Mouse (Mus musculus): ENCODE measurements around the gene Zfp639.

Zfp639 gene

DNA sequence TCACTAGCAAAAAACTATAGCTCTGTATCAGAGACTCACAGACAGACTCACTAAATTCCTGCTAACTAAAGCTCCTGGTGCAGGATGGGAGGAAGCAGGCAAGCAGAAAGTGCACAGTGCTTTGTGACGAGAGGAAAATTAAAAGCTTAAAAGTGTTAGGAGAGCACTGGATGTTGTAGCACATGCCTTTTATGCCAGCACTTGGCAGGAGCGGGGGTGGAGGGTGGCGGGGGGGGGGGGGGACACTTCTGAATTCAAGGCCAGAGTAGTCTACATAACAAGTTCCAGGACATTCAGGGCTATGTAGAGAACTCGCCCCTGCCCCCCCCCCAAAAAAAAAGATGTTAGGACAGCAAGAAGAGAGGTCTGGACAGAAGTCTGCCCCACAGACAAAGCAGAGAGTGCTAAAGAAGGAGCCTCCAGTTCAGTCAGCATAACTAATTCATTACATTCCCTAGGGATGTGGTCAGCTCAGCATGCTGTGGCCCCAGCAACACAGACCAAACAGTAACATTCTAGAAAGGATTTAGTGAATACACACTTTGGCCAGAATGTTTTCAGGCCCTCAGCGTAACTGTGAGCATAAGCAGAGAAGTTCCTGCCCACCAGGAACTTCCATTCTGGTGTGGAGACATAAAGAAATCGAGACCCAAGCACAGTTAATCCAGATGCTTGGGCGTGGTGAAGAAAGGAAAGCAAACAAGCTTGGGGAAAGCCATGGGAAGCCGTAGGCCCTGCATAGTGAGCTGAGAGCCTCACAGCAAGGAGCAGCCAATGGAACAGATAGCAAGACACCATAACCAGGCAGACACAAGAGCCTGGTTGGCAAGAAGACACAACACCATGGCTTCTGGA, 14.0 kb upstream of the Zfp639 start:
- in situ Hi-C loops (cut with MboI; ENCODE audit: unreplicated experiment in 2 of 2), result loop anchor here in 1 of 2 experiments (25.0 kb wide), 1 partner anchor 709 kb away; no protein-coding TSS in a partner anchor

DNA sequence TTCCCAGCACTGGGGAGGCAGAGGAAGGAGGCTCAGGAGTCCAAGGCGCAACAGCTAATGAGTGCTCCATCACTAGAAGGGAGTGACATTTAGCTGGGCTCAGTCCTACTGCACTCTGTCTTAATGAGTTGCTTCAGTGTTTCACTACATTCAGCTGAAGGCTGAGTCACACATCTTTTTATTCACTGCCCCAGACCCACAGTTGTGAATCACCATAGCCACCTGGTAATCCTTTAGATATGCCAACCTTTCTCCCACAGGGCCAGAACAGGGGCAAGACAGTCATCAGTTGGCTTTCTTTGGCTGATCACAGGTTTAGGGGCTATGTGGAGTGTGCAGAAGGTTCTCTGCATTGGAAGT, 13.4 kb upstream of the Zfp639 start:
- in situ Hi-C loops (cut with MboI; ENCODE audit: unreplicated experiment in 2 of 2), result loop anchor here in 1 of 2 experiments (25.0 kb wide), 1 partner anchor 709 kb away; no protein-coding TSS in a partner anchor

- in situ Hi-C loops (cut with MboI; ENCODE audit: unreplicated experiment in 2 of 2), result loop anchor here (5.0 to 25.0 kb wide), 8 partner anchors 33 to 1888 kb away; partner anchors contain the start of genes Cldn11 (in 2 of the 2), Mynn (in 1 of the 2) and Ttc14 (in 1 of the 2)
These were observed 9.7 kb upstream of the Zfp639 start for GRCm38 (mm10) chr3:32500346-32500745.

DNA sequence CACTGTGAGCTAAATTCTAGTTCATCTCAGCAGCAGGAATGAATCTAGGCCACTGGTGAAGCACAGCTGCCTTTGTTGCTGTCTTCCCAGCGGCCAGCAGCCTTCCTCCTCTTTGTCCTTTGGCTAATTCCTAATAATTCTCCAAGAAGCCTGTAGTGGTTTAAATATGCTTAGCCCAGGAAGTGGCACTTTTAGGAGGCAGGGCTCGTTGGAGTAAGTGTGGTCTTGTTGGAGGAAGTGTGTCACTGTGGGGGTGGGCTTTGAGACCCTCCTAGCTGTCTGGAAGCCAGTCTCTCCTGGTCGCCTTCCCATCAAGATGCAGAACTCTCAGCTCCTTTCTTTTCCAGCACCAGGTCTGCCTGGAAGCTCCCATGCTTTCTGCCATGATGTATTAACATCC, 4.2 kb upstream of the Zfp639 start:
- in situ Hi-C loops (cut with MboI; ENCODE audit: unreplicated experiment in 2 of 2), result loop anchor here (5.0 to 25.0 kb wide), 8 partner anchors 51 to 1894 kb away; partner anchors contain the start of genes Cldn11 (in 2 of the 2), Mynn (in 1 of the 2) and Ttc14 (in 1 of the 2)

GRCm38 (mm10) chr3:32506366-32507225, 3.5 kb upstream of the Zfp639 start:
- in situ Hi-C loops (cut with MboI; ENCODE audit: unreplicated experiment in 2 of 2), result loop anchor here (5.0 to 25.0 kb wide), 8 partner anchors 52 to 1894 kb away; partner anchors contain the start of genes Cldn11 (in 2 of the 2), Mynn (in 1 of the 2) and Ttc14 (in 1 of the 2)

DNA sequence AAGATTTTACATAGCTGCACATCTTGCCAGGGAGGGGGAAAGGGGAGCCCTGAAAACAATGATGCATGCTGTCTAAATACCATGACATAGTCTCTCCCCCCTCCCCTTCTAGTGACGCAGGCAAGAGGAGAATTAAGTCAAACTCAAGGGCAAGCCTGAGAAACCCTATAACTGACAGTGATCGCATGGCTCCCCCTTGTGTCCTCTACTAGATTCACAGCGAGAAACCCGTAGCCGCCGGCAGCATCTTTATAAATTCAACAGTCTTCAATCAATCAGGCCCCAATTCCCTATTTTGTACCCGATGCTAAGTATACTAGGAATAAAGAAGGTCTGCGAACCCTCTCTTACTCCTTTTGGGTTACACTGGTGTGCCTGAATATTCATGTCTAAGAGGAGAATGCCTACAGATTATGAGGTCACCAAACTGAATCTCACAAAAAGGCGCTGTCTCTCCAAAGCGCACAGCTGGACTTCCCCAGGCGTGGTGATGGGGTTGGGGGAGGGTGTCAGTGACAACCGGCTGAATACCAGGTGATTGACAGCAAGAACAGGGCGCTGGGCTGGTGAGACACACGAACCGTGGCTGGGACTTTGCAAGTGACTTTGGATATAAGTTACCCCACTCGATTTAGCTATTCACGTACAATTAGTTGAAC, 1.3 kb upstream of the Zfp639 start:
- in situ Hi-C loops (cut with MboI; ENCODE audit: unreplicated experiment in 2 of 2), result loop anchor here (5.0 to 25.0 kb wide), 8 partner anchors 54 to 1896 kb away; partner anchors contain the start of genes Cldn11 (in 2 of the 2), Mynn (in 1 of the 2) and Ttc14 (in 1 of the 2)

DNA sequence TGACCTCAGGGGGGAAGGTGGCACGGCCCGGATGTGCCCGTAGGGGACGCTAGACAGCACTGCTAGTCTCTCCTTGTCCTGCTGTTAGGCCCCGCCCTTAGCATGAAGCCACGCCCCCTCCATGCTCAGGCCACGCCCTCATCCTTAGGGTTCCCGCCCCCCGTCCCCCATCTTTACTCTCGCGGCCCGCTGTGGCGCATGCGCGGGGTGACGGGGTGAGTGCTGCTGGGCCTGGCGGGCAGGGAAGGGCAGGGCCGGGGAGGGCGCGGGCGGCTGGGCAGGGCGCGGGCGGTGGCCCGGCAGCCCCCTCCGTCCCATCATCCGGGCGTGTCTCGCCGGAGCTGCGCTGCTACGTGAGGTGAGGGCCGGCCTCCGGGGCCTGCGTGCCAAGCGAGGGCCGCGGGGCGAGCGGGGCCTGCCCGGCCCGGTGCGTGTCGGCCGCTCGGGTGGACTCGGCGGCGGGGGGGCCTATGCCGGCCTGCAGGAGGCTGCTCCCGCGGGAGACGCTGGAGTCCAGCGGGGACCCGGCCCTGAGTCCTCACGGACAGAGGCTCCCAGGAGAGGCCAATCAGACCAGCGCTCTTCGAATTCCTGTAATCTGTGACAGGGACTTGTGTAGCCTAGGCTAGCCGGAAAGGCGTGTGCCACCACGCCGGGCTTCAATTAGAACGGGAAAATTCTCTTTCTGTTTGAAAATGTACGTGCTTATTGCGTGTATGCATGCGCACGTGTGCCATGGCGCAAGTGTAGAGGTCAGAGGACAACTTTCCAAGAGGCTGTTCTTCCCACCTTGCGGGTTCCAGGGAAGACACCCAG, 524 bp downstream of the Zfp639 start:
- in situ Hi-C loops (cut with MboI; ENCODE audit: unreplicated experiment in 2 of 2), result loop anchor here (5.0 to 25.0 kb wide), 4 partner anchors 187 to 1898 kb away; partner anchors contain the start of genes Cldn11 (in 2 of the 2), Mynn (in 1 of the 2) and Ttc14 (in 1 of the 2)

DNA sequence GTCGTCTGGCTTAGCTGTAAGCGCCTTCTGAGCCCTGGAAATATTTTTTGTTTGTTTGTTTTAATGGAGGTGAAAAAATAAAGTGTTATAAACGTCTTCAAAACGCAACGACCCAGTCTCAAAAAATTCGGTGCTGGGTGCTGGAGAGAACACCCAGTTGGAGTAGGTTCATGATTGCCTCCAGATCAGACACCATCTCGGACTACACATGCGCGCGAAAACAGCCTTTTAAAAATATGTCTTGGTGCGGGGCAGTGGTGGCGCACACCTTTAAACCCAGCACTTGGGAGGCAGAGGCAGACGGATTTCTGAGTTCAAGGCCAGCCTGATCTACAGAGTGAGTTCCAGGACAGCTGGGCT, 1.1 kb downstream of the Zfp639 start:
- in situ Hi-C loops (cut with MboI; ENCODE audit: unreplicated experiment in 2 of 2), result loop anchor here (5.0 to 25.0 kb wide), 4 partner anchors 186 to 1899 kb away; partner anchors contain the start of genes Cldn11 (in 2 of the 2), Mynn (in 1 of the 2) and Ttc14 (in 1 of the 2)

DNA sequence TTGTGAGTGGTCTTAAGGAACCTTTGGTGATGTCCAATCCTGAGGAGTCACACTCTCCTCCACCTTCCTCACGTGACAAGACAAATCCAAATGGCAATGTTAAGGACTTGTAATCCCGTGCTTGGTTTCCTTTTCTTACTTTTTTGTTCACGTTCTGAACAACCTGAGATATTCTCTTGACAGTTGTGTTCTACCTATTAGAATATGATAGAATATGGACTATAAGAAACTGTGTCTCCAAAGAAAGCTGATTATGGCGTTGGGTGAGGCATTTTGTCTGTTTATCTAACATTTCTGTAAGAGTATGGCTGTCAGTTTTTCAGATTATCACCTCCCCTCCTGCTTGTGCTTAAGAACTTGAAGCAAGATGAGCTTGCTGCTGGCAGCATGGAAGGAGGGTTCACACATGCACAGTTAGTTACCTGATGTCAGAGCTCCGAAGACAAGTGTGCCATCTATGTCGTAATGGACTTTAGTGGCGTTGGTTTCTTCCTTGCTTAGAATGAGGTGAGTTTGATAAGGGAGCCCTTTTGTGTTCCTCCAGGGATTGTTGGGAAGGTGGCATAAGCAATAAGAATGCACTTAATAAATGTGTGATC, 2.7 kb downstream of the Zfp639 start:
- in situ Hi-C loops (cut with MboI; ENCODE audit: unreplicated experiment in 2 of 2), result loop anchor here (5.0 to 25.0 kb wide), 4 partner anchors 185 to 1900 kb away; partner anchors contain the start of genes Cldn11 (in 2 of the 2), Mynn (in 1 of the 2) and Ttc14 (in 1 of the 2)

DNA sequence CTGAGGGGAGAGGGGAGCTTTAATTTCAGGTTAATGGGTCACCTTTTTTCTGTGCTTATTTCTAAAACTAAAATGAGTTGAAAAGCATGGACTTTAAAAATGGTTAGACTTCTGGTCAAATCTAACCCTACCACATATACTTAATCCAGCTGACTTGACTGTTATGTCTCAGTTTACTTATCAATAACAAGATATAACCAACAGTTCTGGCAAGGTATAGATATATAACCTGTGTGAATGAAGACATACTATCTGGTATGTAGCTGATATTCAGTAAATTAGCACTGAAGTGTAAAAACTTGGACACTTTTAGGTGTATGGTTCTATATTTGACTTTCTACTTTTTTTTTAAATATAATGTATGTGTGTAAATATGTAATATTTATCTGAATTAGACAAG, 3.5 kb downstream of the Zfp639 start:
- in situ Hi-C loops (cut with MboI; ENCODE audit: unreplicated experiment in 2 of 2), result loop anchor here (5.0 to 25.0 kb wide), 4 partner anchors 184 to 1901 kb away; partner anchors contain the start of genes Cldn11 (in 2 of the 2), Mynn (in 1 of the 2) and Ttc14 (in 1 of the 2)

DNA sequence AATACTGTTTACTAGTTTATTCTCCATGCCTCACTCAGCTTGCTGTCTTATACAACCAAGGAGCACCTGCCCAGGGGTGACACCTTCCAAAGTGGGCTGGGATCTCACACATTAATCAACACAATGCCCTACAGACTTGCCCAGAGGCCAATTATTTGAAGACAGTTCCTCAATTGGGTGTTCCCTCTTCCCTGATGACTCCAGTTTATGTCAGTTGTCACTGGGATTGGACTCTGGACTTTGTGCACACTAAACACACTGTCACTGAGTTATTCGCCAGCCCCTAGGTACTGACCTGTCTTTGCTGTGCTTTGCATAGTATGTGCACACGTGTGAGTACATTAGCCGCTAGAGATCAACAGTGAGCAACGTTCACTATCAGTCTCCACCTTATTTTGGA, 17.1 kb downstream of the Zfp639 start:
- in situ Hi-C loops (cut with MboI; ENCODE audit: unreplicated experiment in 2 of 2), result no loop called here

DNA sequence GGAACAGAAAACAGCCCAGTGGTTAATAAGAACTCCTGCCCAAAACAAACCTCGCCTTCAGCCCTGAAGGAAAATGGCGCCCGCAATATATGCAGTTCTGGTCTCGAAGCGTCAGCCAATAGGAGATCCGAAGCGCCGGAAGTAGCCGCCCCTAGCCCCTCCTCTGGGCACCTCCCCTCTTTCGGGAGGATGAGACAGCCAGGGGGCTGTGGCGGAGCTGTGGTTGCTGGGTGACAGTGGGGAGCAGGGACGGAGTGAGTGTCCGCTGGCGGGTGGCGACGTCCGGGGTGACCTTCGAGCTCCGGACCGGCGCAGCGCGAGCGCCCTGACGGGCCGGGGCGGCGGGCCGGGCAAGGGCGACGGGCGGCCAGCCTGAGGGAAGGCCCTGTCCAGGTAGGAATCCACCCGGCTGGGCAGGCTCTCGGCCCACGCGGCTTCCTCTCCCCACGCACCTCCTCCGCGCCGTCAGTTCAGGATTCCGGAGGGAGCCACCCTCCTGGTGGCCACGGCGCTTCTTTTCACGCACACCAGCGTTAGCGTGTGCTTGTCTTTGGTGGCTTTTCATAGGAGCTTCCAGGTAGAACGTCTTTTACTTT, 19.3 kb downstream of the Zfp639 start, which contains the start of gene Mfn1:
Gene Mfn1 (plus strand): TSS at position 163 of the 596 bp plus-strand sequence.
- in situ Hi-C loops (cut with MboI; ENCODE audit: unreplicated experiment in 2 of 2), result no loop called here

DNA sequence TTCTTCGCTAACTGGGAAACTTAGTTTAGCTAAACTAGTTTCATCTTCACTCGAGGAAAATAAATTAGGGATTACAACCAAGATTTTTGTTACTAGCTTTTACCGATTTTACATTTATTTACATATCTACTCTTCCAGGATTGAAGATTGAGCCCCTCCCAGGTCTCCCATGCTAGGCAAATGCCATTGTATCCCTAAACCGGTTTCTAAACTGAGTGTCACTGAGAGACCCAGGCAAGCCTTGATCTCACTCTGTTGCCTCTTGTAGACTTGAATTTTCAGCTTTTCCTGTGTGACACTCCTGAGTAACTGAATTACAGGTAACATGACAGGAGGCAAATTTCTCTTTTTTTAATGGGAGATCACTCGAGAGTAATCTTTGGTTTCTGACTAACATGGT, 20.0 kb downstream of the Zfp639 start:
- in situ Hi-C loops (cut with MboI; ENCODE audit: unreplicated experiment in 2 of 2), result no loop called here

GRCm38 (mm10) chr3:32535692-32536091, 25.6 kb downstream of the Zfp639 start:
- in situ Hi-C loops (cut with MboI; ENCODE audit: unreplicated experiment in 2 of 2), result no loop called here

GRCm38 (mm10) chr3:32537556-32537955, 27.5 kb downstream of the Zfp639 start:
- in situ Hi-C loops (cut with MboI; ENCODE audit: unreplicated experiment in 2 of 2), result no loop called here

DNA sequence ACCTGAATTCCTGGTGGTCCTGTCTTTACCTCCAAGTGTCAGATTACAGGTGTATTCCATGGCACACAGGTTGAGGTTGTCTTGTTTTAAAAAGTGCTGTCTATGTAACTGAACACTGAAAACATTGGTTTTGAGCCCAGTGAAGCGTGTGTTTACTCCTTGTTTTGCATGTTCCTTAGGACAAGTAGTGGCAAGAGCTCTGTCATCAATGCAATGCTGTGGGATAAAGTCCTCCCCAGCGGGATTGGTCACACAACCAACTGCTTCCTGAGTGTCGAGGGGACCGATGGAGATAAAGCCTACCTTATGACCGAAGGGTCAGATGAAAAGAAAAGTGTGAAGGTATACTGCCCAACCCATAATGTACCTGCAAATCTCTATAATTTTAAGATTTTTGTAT, 28.0 kb downstream of the Zfp639 start:
- in situ Hi-C loops (cut with MboI; ENCODE audit: unreplicated experiment in 2 of 2), result no loop called here

GRCm38 (mm10) chr3:32553061-32553460, 43.0 kb downstream of the Zfp639 start:
- in situ Hi-C loops (cut with MboI; ENCODE audit: unreplicated experiment in 2 of 2), result loop anchor here (5.0 kb wide), 1 partner anchor 144 kb away; no protein-coding TSS in a partner anchor

DNA sequence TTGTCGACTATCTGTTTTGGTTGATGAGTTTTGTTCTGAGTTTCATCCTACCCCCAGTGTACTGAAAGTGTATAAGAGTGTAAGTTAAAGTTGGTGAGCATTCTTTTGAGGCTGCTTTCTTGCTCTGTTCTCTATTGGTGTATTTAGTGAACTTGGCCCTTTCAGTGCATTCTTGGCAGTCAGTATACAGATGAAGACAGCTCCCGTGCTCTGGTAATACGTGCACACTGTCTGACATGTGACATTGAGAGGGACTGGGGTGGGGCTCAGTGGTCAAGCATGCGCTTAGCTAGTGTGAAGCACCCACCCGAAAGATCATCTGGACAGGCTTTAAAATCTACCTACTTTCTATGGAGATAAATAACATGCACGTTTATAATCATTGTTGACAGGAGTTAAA, 53.3 kb downstream of the Zfp639 start:
- in situ Hi-C loops (cut with MboI; ENCODE audit: unreplicated experiment in 2 of 2), result no loop called here
